Mouse (Mus musculus): ENCODE data around the gene Stt3a. TPM values are rescaled to one million over a fixed set of nuclear protein-coding genes. Genes with fewer than 3 reads are reported as not detected.

Gene Stt3a
- polyA plus RNA-seq, 1 experiment from 2014 or later = 227 TPM

DNA sequence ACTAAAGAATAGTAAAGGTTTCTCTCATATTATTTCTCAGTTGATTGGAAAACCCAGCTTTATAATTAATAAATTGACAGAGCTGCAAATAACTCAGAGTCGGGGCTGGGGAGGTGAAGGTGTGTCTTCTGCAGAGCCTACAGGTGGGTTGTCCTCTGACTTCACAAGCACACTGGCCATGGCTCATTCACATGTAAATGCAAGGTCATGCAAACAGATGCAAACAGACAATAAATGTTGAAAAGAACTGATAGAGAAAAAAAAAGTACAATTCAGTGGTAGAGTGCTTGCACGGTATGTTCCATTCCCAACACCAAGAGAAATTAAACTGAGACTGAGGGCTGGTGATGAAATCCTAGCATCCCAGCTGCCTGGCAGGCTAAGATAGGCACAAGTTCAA is 27.0 kb upstream of the Stt3a start:
- Histone ChIP-seq H3K4me2 (no peak overlapping the region), H3K27me3 (replicated peaks) (no peaks in the 10 kb centered on the region), H3K27ac (no peak overlapping the region), H3K4me3 (no peak overlapping the region), H3K9ac (no peak overlapping the region), H3K9me3 (replicated peaks) (no peaks in the 10 kb centered on the region), H3K36me3 (peaks cover 34% of the 10 kb centered on the region), H3K4me1 (peaks cover 17% of the 10 kb centered on the region)
- 74% methylated on average over 2 of the region's 2 CpGs for WGBS (ENCODE audit: insufficient replicate concordance)
- ATAC-seq = no peak

DNA sequence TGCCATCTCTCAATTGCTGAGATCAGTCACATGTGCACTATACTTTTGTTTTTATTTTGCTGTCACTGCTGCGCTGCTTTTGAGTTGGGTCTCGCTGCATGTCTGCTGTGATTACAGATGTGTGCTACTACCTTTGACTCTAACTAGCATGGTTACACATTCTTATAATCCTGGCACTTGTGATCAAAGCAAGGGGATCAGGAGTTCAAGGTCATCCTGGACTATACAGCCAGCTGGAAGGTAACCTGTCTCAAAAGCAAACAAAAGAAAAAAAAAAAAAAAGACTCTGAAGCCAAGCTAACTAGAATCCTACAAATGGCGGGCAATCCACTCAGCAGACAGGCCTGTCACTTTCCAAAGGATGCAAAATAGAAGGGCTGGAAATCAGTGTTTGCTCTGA is 24.7 kb upstream of the Stt3a start:
- ATAC-seq = no peak

DNA sequence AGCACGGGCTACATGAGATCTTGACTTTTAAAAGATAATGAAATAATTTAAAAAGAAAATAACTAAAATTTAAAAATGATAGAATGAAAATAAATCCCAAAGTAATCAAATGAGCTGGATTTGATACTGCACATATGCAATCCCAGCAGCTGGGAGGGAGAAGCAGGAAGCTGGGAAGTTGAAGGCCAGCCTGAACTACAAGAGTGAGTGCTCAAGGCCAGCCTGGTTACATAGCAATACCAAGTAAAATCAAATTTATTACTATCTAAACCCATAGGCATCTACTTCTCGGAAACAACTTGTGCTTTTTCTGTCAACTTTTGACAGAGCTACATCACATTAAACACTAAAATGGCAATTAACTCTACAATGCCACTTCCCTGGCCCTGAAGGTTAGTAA is 16.4 kb upstream of the Stt3a start:
- Histone ChIP-seq H3K4me2 (no peak overlapping the region), H3K9me3 (replicated peaks) (no peaks in the 10 kb centered on the region), H3K4me3 (no peak overlapping the region), H3K9ac (no peak overlapping the region), H3K36me3 (peaks cover 94% of the 10 kb centered on the region), H3K27ac (no peak overlapping the region), H3K27me3 (replicated peaks) (no peaks in the 10 kb centered on the region), H3K4me1 (no peaks in the 10 kb centered on the region)
- 79% methylated on average over 2 of the region's 2 CpGs for WGBS (ENCODE audit: insufficient replicate concordance)
- no peak for ATAC-seq

More for the DNA sequence above, 24.7 kb upstream of the Stt3a start:
- H3K27ac ChIP-seq = no peak overlapping the region
- H3K4me3 ChIP-seq = no peak overlapping the region
- H3K4me2 ChIP-seq = no peak overlapping the region
- WGBS (ENCODE audit: insufficient replicate concordance) = 71% methylated on average over 3 of the region's 3 CpGs
- H3K9me3 ChIP-seq (replicated peaks) = no peaks in the 10 kb centered on the region
- H3K27me3 ChIP-seq (replicated peaks) = no peaks in the 10 kb centered on the region
- peaks cover 56% of the 10 kb centered on the region for H3K36me3 ChIP-seq
- H3K9ac ChIP-seq = no peak overlapping the region
- H3K4me1 ChIP-seq = peaks cover 17% of the 10 kb centered on the region

DNA sequence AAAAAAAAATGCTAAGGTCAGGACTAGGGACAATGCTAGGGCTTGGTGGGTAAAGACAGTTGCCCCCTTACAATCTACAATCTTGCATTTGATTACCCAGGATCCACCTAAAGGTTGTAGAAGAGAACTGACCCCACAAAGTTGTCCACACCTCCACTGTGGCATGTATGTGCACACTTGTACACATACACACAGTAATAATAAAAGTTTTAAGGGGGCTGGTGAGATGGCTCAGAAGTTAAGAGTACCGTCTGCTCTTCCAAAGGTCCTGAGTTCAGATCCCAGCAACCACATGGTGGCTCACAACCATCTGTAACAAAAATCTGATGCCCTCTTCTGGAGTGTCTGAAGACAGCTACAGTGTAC is 1.6 kb upstream of the Stt3a start:
- ATAC-seq = no peak
- WGBS (ENCODE audit: insufficient replicate concordance) = 70% methylated on average over 1 of the region's 1 CpGs
- H3K4me2 ChIP-seq = peak overlapping the region; percentile 81

DNA sequence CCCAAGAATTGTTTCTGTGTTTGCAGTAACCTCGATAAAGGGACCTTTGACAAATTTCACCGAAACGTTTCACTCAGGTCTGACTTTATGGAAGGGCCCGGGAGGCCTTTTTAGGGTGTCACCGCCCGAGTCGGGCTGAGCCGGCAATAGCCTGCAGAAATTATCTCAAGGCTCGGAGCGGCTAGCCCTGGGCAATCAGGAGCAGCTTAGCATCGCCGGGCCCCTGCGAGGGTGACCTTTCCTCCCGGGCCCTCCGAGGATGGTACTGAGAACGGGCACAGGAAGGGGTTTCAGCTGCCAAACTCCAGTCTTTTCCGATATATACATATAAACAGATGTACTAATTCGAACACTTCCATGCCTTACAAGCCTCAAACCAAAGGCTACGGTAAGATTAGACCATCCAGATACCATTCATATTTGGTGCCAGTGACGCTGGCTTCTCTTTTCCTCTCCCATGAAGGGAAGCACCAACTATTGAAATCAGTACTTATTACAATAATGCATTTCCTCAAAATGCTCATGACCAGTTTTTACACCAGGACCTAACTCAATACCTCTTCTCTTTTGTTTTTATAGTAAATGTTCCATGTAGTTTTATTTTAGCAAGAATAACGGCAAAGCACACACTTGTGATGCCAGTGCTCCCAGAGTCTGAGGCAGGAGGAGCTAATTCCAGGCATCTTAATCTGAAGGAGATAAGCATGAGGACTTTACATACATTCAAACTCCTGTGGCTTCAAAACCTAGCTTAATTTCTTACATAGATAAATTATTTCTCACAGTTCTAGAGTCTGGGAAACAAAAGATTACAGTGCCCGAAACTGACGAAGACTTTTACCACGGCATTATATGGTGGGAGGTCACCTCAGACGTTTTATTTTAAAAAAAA is 923 bp upstream of the Stt3a start:
- Histone ChIP-seq H3K27ac (peak overlapping the region; percentile 89), H3K4me2 (peak overlapping the region; percentile 81), H3K9me3 (replicated peaks) (no peaks in the 10 kb centered on the region), H3K4me3 (peak overlapping the region; percentile 98), H3K27me3 (replicated peaks) (no peaks in the 10 kb centered on the region), H3K36me3 (peaks cover 21% of the 10 kb centered on the region), H3K4me1 (peaks cover 26% of the 10 kb centered on the region), H3K9ac (peak overlapping the region; percentile 79)
- ATAC-seq = peak; percentile 35
- 7% methylated on average over 25 of the region's 25 CpGs for WGBS (ENCODE audit: insufficient replicate concordance)

More for the DNA sequence above, 1.6 kb upstream of the Stt3a start:
- Histone ChIP-seq H3K9me3 (replicated peaks) (no peaks in the 10 kb centered on the region), H3K36me3 (peaks cover 15% of the 10 kb centered on the region), H3K27me3 (replicated peaks) (no peaks in the 10 kb centered on the region), H3K4me1 (peaks cover 26% of the 10 kb centered on the region), H3K4me3 (peak overlapping the region; percentile 98), H3K9ac (peak overlapping the region; percentile 79), H3K27ac (peak overlapping the region; percentile 89)

DNA sequence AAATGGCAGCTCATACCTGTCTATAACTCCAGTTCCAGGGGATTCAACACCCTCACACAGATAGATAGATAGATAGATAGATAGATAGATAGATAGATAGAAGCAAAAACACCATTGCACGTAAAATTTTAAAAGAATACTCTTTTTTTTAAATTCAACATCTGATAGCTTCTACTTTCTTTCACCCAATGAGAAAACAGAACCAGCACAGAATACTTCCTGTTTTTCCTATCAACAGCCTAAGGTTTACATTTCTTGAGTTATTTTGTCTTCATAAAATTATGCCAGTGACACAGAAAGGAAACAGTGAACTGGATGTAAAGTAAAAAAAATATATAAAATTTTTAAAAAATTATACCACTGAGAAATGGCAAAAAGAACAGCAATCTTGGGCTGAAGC is 3.1 kb downstream of the Stt3a start:
- H3K27me3 ChIP-seq (replicated peaks) = no peaks in the 10 kb centered on the region
- H3K4me2 ChIP-seq = no peak overlapping the region
- no peak overlapping the region for H3K27ac ChIP-seq
- no peaks in the 10 kb centered on the region for H3K9me3 ChIP-seq (replicated peaks)
- no peak overlapping the region for H3K9ac ChIP-seq
- ATAC-seq = no peak
- no peak overlapping the region for H3K4me3 ChIP-seq
- H3K36me3 ChIP-seq = peaks cover 53% of the 10 kb centered on the region
- H3K4me1 ChIP-seq = peaks cover 25% of the 10 kb centered on the region
- WGBS (ENCODE audit: insufficient replicate concordance) = 86% methylated on average over 1 of the region's 1 CpGs

DNA sequence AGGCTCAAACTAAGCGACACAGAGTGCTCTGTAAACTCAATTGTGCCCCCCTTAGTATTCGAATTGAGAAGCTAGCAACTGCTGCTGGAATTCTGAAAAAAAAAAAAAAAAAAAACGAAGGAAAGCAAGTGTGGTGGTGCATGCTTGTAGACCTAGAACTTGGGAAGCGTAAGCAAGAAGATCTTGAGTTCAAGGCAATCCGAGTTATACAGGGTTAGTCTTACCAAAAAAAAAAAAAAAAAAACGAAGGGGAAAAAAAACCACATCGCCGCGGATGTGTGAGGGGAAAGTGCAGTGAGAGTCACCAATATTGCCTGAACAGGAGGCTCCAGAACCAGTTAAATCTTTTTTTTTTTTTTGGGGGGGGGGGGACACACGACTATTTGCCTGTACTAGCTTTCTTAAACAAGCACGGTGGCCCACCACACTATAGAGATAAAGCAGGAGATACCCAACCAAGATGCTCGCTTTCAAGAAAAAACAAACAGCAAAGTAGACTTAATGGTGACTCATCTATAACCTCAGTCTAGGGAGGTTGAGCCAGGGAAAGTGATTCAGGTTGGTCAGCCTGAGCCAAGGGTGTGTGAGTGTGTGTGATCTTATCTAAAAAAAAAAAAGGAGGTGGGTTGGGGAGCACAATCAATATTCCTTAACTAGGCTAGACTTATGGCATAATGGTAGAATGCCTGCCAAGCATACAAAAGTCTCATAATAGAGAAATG is 40.3 kb downstream of the Stt3a start, which contains the start of gene Chek1:
Chek1 (minus strand) TSS at position 32 of the 722 bp plus-strand sequence.
- 2% methylated on average over 12 of the region's 12 CpGs for WGBS (ENCODE audit: insufficient replicate concordance)
- H3K9ac ChIP-seq = peak within 1 kb of the TSS; percentile 92
- peak within 1 kb of the TSS; percentile 91 for H3K27ac ChIP-seq
- H3K9me3 ChIP-seq (replicated peaks) = no peaks in the 10 kb centered on the region
- no peaks in the 10 kb centered on the region for H3K27me3 ChIP-seq (replicated peaks)
- H3K4me1 ChIP-seq = peaks cover 24% of the 10 kb centered on the region
- peak within 1 kb of the TSS; percentile 85 for H3K4me3 ChIP-seq
- H3K36me3 ChIP-seq = peaks cover 41% of the 10 kb centered on the region
- peak within 1 kb of the TSS; percentile 94 for H3K4me2 ChIP-seq
- no peak for ATAC-seq

DNA sequence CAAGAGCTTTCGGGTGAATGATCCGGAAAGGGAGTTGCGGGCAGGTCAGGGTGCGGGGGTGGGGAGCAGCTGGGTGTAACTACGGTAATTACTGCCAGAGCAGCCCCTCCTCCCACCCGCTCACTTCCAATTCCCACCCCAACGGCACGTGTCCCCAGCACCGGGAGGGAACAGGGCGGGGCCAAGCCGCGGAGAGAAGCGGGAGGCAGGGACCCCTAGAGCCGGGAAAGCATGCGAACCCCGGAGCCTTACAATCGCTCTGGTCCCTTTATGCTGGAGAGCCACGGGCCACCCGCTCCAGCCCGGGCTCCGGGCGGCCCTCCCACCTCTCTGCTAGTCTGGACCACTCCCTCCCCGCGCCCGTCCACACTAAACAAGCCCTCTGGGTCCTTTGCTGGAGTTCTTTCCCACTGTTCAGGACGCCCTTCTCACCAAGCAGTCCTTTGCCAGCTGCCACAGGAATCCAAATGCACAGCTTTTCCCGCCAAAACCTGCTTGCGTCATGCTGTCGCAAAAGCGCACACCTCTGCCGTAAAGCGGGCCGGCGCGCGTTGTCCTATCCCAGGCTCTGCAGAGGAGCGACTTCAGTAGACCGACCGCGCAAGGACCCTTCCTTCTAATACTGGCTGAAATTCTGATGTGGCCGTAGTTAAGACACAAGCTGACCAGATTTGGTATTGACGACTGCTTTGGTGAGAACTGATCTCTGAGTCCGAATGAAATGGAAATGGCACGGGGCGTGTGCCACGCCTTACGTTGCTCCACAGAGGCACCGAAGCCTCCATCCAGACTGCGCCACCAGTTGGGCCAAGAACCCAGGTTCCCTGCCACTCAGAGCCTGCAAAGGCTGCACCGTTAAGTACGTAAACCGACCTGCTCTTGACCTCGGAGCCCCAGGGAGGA is 41.1 kb downstream of the Stt3a start:
- Histone ChIP-seq H3K4me1 (peaks cover 24% of the 10 kb centered on the region), H3K9me3 (replicated peaks) (no peaks in the 10 kb centered on the region), H3K4me2 (peak overlapping the region; percentile 94), H3K27ac (peak overlapping the region; percentile 91), H3K9ac (peak overlapping the region; percentile 92), H3K36me3 (peaks cover 43% of the 10 kb centered on the region), H3K27me3 (replicated peaks) (no peaks in the 10 kb centered on the region), H3K4me3 (peak overlapping the region; percentile 85)
- WGBS (ENCODE audit: insufficient replicate concordance) = under 1% methylated on average over 53 of the region's 53 CpGs
- peak; percentile 90 for ATAC-seq

DNA sequence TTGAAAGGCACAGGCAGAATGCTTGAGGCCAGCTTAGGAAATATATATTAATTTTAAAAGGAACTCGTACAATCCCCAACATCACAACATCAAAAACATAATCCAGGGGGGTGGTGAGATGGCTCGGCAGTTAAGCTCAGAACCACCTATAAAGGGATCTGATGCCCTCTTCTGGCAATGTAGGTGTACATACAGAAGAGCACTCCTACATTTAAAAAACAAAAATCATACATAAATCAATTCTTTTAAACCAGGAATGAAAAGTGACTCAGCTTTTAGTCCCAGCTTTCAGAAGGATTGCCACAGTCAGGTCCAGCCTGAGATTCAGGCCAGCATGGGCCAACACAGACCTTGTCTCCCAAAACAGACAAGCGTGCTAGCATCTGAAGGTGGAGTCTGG is 50.9 kb downstream of the Stt3a start:
- ATAC-seq = no peak

DNA sequence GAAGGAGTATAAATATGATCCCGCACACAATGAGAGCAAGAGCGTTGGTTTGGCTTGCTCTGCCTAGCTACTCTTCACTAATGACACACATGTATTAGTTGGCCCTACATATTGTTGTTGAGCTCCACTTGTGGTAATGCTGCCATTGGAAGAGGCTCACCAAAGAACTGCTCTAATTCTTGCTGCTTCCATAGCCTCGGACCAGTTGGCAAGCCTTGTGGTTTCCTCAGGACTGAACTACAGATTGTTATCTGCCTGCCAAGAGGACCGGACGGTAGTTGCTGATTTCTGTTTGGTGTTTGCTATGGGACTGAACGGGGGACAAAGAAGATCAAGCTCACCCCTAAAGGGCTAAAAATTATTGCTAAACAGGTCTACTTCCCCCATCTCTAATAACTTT is 60.2 kb downstream of the Stt3a start:
- WGBS (ENCODE audit: insufficient replicate concordance) = 43% methylated on average over 6 of the region's 6 CpGs

More for the DNA sequence above, 50.9 kb downstream of the Stt3a start:
- Histone ChIP-seq H3K4me2 (no peak overlapping the region), H3K4me3 (no peak overlapping the region), H3K9me3 (replicated peaks) (no peaks in the 10 kb centered on the region), H3K27me3 (replicated peaks) (no peaks in the 10 kb centered on the region), H3K36me3 (peaks cover 78% of the 10 kb centered on the region), H3K4me1 (no peaks in the 10 kb centered on the region), H3K27ac (no peak overlapping the region), H3K9ac (no peak overlapping the region)
- WGBS (ENCODE audit: insufficient replicate concordance) = 86% methylated on average over 3 of the region's 3 CpGs

DNA sequence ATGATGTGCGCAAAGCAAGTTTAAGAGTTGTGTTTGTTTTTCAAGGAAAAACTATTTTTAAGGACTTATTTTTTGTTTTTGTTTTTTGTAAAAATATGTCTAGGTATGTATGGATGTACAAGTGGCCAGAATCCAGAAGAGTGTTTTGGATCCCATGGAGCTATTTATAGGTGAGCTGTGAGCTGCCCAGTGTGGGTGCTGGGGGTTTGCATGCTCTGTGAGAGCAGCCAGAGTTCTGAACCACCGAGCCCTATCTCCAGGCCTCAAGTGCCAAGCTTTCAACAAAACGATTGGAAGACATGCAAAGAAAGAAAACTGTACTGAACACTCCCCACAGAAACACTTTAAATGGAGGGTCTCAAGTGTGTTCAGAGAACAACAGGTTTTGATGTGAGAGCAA is 61.6 kb downstream of the Stt3a start:
- no peak overlapping the region for H3K27ac ChIP-seq
- 74% methylated on average over 3 of the region's 3 CpGs for WGBS (ENCODE audit: insufficient replicate concordance)
- no peak for ATAC-seq

More for the DNA sequence above, 60.2 kb downstream of the Stt3a start:
- H3K27ac ChIP-seq = no peak overlapping the region
- no peak overlapping the region for H3K4me2 ChIP-seq
- H3K9me3 ChIP-seq (replicated peaks) = no peaks in the 10 kb centered on the region
- H3K36me3 ChIP-seq = peaks cover 42% of the 10 kb centered on the region
- no peak overlapping the region for H3K9ac ChIP-seq
- peaks cover 4% of the 10 kb centered on the region; the same call in 1 of the 2 replicates for H3K4me1 ChIP-seq
- no peaks in the 10 kb centered on the region for H3K27me3 ChIP-seq (replicated peaks)
- no peak overlapping the region for H3K4me3 ChIP-seq
- ATAC-seq = no peak

More for the DNA sequence above, 61.6 kb downstream of the Stt3a start:
- no peak overlapping the region for H3K4me3 ChIP-seq
- H3K4me1 ChIP-seq = peaks cover 4% of the 10 kb centered on the region; the same call in 1 of the 2 replicates
- H3K27me3 ChIP-seq (replicated peaks) = no peaks in the 10 kb centered on the region
- H3K36me3 ChIP-seq = peaks cover 35% of the 10 kb centered on the region
- no peak overlapping the region for H3K9ac ChIP-seq
- no peaks in the 10 kb centered on the region for H3K9me3 ChIP-seq (replicated peaks)
- H3K4me2 ChIP-seq = no peak overlapping the region
